Mouse (Mus musculus): ENCODE measurements around the gene Foxk2.

Gene Foxk2

DNA sequence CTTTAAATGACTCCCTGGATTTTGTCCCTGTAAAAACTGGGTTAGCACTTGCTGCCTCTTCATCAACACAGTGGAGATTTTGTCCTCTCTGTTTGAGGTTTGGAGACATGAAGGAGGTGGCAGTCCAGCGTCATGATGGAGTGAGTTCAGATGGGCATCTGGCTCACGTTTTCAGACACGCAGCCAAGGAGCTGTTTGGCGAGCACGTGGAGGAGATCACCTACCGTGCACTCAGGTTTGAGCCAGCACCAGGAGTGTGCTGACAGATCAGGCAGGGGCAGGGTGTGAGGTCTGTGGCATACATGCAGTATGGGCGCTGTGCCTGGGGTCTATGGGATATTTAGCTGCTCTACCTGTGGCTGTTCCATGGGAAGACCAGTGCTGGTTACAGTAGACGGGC, 9.6 kb upstream of the Foxk2 start:
- Histone ChIP-seq H3K36me3 (ENCODE audit: insufficient read depth, low read length) (peaks cover 87% of the 10 kb centered on the region), H3K27me3 (ENCODE audit: insufficient read depth, low read length) (no peaks in the 10 kb centered on the region), H3K9me3 (ENCODE audit: low read length) (no peaks in the 10 kb centered on the region), H3K4me3 (replicated peaks; ENCODE audit: low read length) (no peak overlapping the region), H3K4me1 (replicated peaks; ENCODE audit: low read depth, low read length) (peaks cover 28% of the 10 kb centered on the region)
- TF ChIP-seq CTCF (conservative IDR thresholded peaks at IDR 0.05; ENCODE audit: low read length) (no peak), POU5F1 (IDR thresholded peaks at IDR 0.05; ENCODE audit: borderline replicate concordance, low read length) (no peak), NANOG (IDR thresholded peaks at IDR 0.05; ENCODE audit: borderline replicate concordance, low read length) (no peak)

DNA sequence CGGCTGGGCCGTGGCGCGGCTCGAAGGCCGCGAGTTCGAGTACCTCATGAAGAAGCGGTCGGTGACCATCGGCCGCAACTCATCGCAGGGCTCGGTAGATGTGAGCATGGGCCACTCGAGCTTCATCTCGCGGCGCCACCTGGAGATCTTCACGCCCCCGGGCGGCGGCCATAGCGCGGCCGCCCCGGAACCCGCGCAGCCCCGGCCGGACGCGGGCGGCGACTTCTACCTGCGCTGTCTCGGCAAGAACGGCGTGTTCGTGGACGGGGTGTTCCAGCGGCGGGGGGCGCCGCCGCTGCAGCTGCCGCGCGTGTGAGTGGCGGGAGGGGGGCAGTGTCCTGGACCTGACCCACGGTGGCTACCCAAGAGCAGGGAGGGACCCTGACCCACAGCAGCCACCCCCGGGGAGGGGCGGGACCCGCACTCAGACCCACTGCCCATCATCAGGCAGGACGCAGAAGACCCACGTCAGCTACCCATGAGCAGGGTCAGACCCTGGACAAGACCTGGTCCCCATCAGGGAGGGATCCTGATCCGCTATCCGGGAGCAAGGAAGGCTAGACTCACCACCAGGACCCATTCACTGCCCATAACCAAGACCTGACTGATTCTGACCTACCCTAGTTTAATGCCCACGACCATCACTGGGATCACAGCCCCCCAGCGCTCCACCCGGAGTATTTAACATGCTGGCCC, 569 bp downstream of the Foxk2 start:
- Histone ChIP-seq H3K27me3 (ENCODE audit: insufficient read depth, low read length) (no peaks in the 10 kb centered on the region), H3K36me3 (ENCODE audit: insufficient read depth, low read length) (peaks cover 45% of the 10 kb centered on the region), H3K4me3 (replicated peaks; ENCODE audit: low read length) (peak overlapping the region; percentile 99), H3K4me1 (replicated peaks; ENCODE audit: low read depth, low read length) (peaks cover 42% of the 10 kb centered on the region), H3K9me3 (ENCODE audit: low read length) (peaks cover 3% of the 10 kb centered on the region)
- TF ChIP-seq CTCF (conservative IDR thresholded peaks at IDR 0.05; ENCODE audit: low read length) (no peak), NANOG (IDR thresholded peaks at IDR 0.05; ENCODE audit: borderline replicate concordance, low read length) (no peak), POU5F1 (IDR thresholded peaks at IDR 0.05; ENCODE audit: borderline replicate concordance, low read length) (no peak)

DNA sequence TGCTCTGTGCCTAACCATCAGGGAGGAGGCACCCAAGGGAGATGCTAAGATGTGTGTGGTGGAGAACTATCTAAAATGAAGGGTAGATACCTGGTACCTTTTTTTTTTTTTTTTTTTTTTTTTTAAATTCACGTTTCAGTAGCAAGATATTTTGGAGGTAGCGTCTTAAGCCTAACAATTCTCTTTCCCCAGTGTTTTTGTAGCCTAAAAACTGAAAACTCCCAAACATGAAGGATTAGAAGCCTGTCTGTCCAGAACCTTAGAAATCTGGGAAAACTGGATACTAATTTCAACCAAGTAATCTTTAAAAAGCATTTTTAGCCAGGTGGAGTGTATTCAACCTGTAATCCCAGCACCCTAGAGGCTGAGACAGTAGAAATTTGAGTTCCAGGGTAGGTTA, 1.3 kb downstream of the Foxk2 start:
- H3K9me3 ChIP-seq (ENCODE audit: low read length) = peaks cover 3% of the 10 kb centered on the region
- peak overlapping the region; percentile 99 for H3K4me3 ChIP-seq (replicated peaks; ENCODE audit: low read length)
- H3K36me3 ChIP-seq (ENCODE audit: insufficient read depth, low read length) = peaks cover 49% of the 10 kb centered on the region
- TF ChIP-seq CTCF (conservative IDR thresholded peaks at IDR 0.05; ENCODE audit: low read length) = no peak
- TF ChIP-seq NANOG (IDR thresholded peaks at IDR 0.05; ENCODE audit: borderline replicate concordance, low read length) = no peak
- no peak for TF ChIP-seq POU5F1 (IDR thresholded peaks at IDR 0.05; ENCODE audit: borderline replicate concordance, low read length)
- H3K4me1 ChIP-seq (replicated peaks; ENCODE audit: low read depth, low read length) = peaks cover 44% of the 10 kb centered on the region
- H3K27me3 ChIP-seq (ENCODE audit: insufficient read depth, low read length) = no peaks in the 10 kb centered on the region

DNA sequence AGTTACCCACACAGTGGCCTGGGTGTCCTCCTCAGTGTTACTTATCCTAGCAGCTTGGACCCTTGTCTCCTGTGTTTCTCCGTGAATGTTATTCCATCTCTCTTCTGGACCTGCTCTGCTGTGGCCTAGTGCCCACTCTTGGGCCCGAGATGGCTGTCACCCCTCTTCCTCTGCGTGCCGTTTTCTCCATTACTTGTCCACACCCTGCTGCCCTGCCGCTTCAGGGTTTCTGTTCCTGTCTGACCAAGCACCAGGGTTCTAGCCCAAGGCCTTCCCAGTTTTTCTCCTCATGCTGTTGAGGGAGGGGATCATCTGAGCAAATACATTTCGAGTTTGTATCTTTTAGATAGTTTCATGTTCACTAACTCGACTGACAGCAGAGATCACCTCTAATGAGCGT, 17.7 kb downstream of the Foxk2 start:
- Histone ChIP-seq H3K36me3 (ENCODE audit: insufficient read depth, low read length) (peaks cover 49% of the 10 kb centered on the region), H3K4me3 (replicated peaks; ENCODE audit: low read length) (no peak overlapping the region), H3K9me3 (ENCODE audit: low read length) (no peaks in the 10 kb centered on the region), H3K27me3 (ENCODE audit: insufficient read depth, low read length) (no peaks in the 10 kb centered on the region), H3K4me1 (replicated peaks; ENCODE audit: low read depth, low read length) (peaks cover 14% of the 10 kb centered on the region)
- TF ChIP-seq CTCF (conservative IDR thresholded peaks at IDR 0.05; ENCODE audit: low read length) (no peak), NANOG (IDR thresholded peaks at IDR 0.05; ENCODE audit: borderline replicate concordance, low read length) (no peak), POU5F1 (IDR thresholded peaks at IDR 0.05; ENCODE audit: borderline replicate concordance, low read length) (no peak)

DNA sequence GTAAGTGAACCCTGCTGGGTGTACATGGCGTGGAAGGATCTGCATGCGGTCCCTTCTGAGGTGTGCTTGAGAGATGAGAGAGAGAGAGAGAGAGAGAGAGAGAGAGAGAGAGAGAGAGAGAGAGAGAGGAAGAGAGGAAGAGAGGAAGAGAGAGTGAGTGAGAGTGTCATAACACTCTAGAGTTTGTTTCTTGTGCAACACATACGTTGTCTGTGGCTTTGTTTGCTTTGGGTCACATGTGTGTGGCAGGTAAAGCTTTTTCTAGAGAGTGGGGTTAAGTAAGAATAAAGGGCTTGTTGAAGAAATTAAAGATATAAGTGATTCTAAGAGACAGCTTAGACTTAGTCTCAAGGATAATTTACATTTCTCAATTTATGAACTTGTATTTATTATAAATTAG, 18.2 kb downstream of the Foxk2 start:
- peaks cover 47% of the 10 kb centered on the region for H3K36me3 ChIP-seq (ENCODE audit: insufficient read depth, low read length)
- no peak for TF ChIP-seq POU5F1 (IDR thresholded peaks at IDR 0.05; ENCODE audit: borderline replicate concordance, low read length)
- TF ChIP-seq CTCF (conservative IDR thresholded peaks at IDR 0.05; ENCODE audit: low read length) = no peak
- no peak for TF ChIP-seq NANOG (IDR thresholded peaks at IDR 0.05; ENCODE audit: borderline replicate concordance, low read length)
- peaks cover 14% of the 10 kb centered on the region for H3K4me1 ChIP-seq (replicated peaks; ENCODE audit: low read depth, low read length)
- H3K9me3 ChIP-seq (ENCODE audit: low read length) = no peaks in the 10 kb centered on the region
- H3K27me3 ChIP-seq (ENCODE audit: insufficient read depth, low read length) = no peaks in the 10 kb centered on the region
- H3K4me3 ChIP-seq (replicated peaks; ENCODE audit: low read length) = no peak overlapping the region

DNA sequence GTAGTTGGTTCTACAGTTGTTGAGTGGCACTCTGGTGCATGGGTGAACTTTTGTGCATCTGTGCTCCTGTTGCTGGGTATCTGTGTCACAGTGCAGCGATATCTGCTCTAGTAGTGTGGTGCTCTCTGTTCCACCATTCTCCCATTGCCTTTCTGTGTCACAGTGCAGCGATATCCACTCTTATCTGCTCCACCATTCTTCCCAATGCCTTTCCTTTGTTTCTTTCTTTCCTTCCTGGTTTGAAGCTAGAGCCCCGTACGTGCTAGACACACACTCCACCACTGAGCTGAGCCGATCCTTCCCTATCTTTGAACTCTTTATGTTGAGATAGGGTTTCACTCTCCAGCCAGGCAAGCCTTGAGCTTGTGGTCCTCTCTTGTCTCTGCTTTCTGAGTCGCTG, 23.1 kb downstream of the Foxk2 start:
- H3K4me1 ChIP-seq (replicated peaks; ENCODE audit: low read depth, low read length) = peaks cover 14% of the 10 kb centered on the region
- no peak overlapping the region for H3K4me3 ChIP-seq (replicated peaks; ENCODE audit: low read length)
- H3K27me3 ChIP-seq (ENCODE audit: insufficient read depth, low read length) = no peaks in the 10 kb centered on the region
- no peaks in the 10 kb centered on the region for H3K9me3 ChIP-seq (ENCODE audit: low read length)
- TF ChIP-seq CTCF (conservative IDR thresholded peaks at IDR 0.05; ENCODE audit: low read length) (no peak), POU5F1 (IDR thresholded peaks at IDR 0.05; ENCODE audit: borderline replicate concordance, low read length) (no peak), NANOG (IDR thresholded peaks at IDR 0.05; ENCODE audit: borderline replicate concordance, low read length) (no peak)
- H3K36me3 ChIP-seq (ENCODE audit: insufficient read depth, low read length) = peaks cover 51% of the 10 kb centered on the region

DNA sequence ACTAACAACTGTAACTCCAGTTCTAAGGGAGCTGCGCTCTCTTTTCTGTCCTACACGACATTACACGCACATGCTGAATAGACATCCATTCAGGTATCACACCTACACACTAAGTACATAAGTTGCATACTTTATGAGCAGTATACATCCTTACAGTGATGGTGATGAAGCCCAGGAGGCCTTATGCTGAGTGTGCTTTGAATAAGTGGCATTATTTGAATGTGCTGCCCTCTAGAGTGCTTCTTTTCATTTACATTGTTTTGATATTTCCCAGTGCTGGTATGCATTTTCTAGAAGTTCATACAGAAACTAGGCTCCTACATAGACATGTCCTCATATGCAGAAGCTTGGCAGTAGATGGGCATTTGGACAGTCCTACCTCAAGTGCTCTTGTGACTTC, 30.1 kb downstream of the Foxk2 start:
- peaks cover 14% of the 10 kb centered on the region for H3K4me1 ChIP-seq (replicated peaks; ENCODE audit: low read depth, low read length)
- peaks cover 93% of the 10 kb centered on the region for H3K36me3 ChIP-seq (ENCODE audit: insufficient read depth, low read length)
- TF ChIP-seq CTCF (conservative IDR thresholded peaks at IDR 0.05; ENCODE audit: low read length) = no peak
- no peak for TF ChIP-seq POU5F1 (IDR thresholded peaks at IDR 0.05; ENCODE audit: borderline replicate concordance, low read length)
- TF ChIP-seq NANOG (IDR thresholded peaks at IDR 0.05; ENCODE audit: borderline replicate concordance, low read length) = no peak
- H3K27me3 ChIP-seq (ENCODE audit: insufficient read depth, low read length) = no peaks in the 10 kb centered on the region
- no peak overlapping the region for H3K4me3 ChIP-seq (replicated peaks; ENCODE audit: low read length)
- H3K9me3 ChIP-seq (ENCODE audit: low read length) = no peaks in the 10 kb centered on the region

DNA sequence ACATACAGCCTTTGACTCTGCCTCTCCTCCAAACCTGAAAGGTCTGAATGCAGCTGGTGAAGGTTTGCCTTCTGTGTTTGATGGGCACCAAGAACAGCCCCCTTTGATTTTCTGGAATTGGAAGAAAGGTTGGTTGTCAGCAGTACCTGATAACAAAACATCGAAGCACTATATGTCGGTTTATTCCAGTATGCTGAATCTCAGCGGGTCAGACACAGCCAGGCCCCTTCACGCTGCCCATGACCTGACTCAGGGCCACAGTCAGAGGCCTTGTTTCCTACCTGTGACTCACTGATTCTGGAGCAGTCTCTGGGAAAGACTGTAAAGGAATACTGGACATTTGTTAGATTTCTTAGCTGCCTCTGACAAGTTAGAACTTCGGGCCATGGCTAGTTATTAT, 35.0 kb downstream of the Foxk2 start:
- no peak overlapping the region for H3K4me3 ChIP-seq (replicated peaks; ENCODE audit: low read length)
- peaks cover 98% of the 10 kb centered on the region for H3K36me3 ChIP-seq (ENCODE audit: insufficient read depth, low read length)
- TF ChIP-seq POU5F1 (IDR thresholded peaks at IDR 0.05; ENCODE audit: borderline replicate concordance, low read length) = no peak
- TF ChIP-seq NANOG (IDR thresholded peaks at IDR 0.05; ENCODE audit: borderline replicate concordance, low read length) = no peak
- TF ChIP-seq CTCF (conservative IDR thresholded peaks at IDR 0.05; ENCODE audit: low read length) = no peak
- H3K27me3 ChIP-seq (ENCODE audit: insufficient read depth, low read length) = no peaks in the 10 kb centered on the region
- H3K4me1 ChIP-seq (replicated peaks; ENCODE audit: low read depth, low read length) = peaks cover 14% of the 10 kb centered on the region
- H3K9me3 ChIP-seq (ENCODE audit: low read length) = no peaks in the 10 kb centered on the region

DNA sequence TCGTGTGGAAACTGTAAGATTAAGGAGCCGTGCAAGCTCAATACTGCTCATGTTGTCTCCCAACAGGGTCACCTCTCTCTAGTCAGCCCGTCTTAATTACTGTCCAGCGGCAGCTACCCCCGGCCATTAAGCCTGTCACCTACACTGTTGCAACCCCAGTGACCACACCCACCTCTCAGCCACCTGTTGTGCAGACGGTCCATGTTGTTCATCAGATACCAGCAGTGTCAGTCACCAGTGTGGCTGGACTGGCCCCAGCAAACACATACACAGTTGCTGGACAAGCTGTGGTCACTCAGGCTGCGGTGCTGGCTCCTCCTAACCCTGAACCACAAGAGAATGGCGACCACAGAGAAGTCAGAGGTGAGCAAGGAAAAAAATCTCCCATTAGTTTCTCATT, 38.7 kb downstream of the Foxk2 start:
- peaks cover 97% of the 10 kb centered on the region for H3K36me3 ChIP-seq (ENCODE audit: insufficient read depth, low read length)
- H3K4me1 ChIP-seq (replicated peaks; ENCODE audit: low read depth, low read length) = peaks cover 21% of the 10 kb centered on the region
- H3K4me3 ChIP-seq (replicated peaks; ENCODE audit: low read length) = no peak overlapping the region
- no peak for TF ChIP-seq POU5F1 (IDR thresholded peaks at IDR 0.05; ENCODE audit: borderline replicate concordance, low read length)
- no peak for TF ChIP-seq NANOG (IDR thresholded peaks at IDR 0.05; ENCODE audit: borderline replicate concordance, low read length)
- no peak for TF ChIP-seq CTCF (conservative IDR thresholded peaks at IDR 0.05; ENCODE audit: low read length)
- H3K27me3 ChIP-seq (ENCODE audit: insufficient read depth, low read length) = no peaks in the 10 kb centered on the region
- no peaks in the 10 kb centered on the region for H3K9me3 ChIP-seq (ENCODE audit: low read length)
